Mouse (Mus musculus) C2C12 (cell line): ENCODE data around the gene Tet2.

ENCODE experiments used
- CTCF ChIP-seq: IDR thresholded peaks from one replicate; pipeline ENCODE4 v1.5.1; 2011; ENCODE audit not compliant: control insufficient read depth, insufficient read depth, insufficient read length
- MYOG ChIP-seq: IDR thresholded peaks from one replicate; pipeline ENCODE4 v1.6.1; 2011; ENCODE audit not compliant: control insufficient read depth, insufficient read length; ENCODE audit errors: extremely low read depth

- TF ChIP-seq CTCF (no peak), MYOG (no peak)
These were observed 10.4 kb upstream of the Tet2 start for GRCm38 (mm10) chr3:133555378-133555777.
